Mouse (Mus musculus) E14TG2a.4 (cell line): Measurements from ENCODE around the gene Vkorc1.

Source experiments
- CTCF ChIP-seq: conservative IDR thresholded peaks from 2 replicates; pipeline ENCODE4 v1.5.1; 2014; ENCODE audit warnings: low read length
- POU5F1 ChIP-seq: IDR thresholded peaks from 2 replicates; pipeline ENCODE4 v1.6.1; 2014; ENCODE audit warnings: low read length, borderline replicate concordance

DNA sequence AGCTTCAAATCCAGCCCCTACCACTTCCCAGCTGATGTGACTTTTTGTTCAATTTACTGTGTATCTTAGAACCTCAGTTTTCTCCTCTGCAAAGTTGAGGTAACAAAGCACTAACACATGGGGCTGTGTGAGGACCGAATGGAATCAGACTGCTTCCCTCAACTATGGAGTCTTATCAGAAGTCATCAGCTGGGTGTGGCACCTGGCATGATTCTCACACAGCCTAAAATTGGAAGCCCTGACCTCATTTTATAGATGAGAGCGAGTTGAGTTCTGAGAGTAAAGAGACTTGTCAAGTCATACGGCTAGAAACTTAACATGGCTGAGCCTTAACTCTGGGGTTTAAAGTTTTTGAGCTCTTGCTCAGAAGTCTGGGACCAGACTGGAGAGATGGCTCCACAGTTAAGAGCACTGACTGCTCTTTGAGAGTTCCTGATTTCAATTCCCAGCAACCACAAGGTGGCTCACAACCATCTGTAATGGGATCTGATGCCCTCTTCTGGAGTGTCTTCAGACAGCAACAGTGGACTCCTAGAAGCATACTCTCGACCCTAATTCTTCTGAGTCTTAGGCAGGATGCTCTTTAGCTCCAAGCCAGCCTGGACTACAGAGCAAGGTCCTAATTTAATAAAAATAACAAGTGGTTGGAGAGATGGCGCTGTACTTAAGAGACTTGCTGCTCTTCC, 25.1 kb downstream of the Vkorc1 start:
- TF ChIP-seq CTCF, result peak; percentile 40
- no peak for TF ChIP-seq POU5F1
